Mouse (Mus musculus): Measurements from ENCODE around the gene Ifna7.
"Not testable (repeated sequence)": the region's sequence is repeated elsewhere in the genome, so short reads cannot be mapped to it uniquely, and the experiment has no call there.

- TF ChIP-seq TAL1, GATA1 (IDR thresholded peaks at IDR 0.05; ENCODE audit: low read length): not testable (repeated sequence)
Observed at GRCm38 (mm10) chr4:88773534-88773933, 42.5 kb upstream of the Ifna7 start, which contains the start of gene Gm13290.

Data from erythroblast, embryonic 14.5 days (primary cell).